Mouse (Mus musculus) liver, embryonic 16.5 days (tissue): ENCODE data around the gene Mphosph10. TPM values are rescaled to one million over a fixed set of nuclear protein-coding genes. Genes with fewer than 3 reads are reported as not detected.

Experiments
- ATAC-seq: fragments of 200-750 bp; cut with Nextera tagmentation; 2 replicates; pipeline ENCODE4 v1.8.0; 2017; ENCODE audit warnings: low read depth, mild to moderate bottlenecking, moderate number of reproducible peaks, moderate library complexity
- H3K27ac ChIP-seq: fragments of 300-500 bp; sonication (generic); 2 replicates; pipeline ENCODE4 v1.5.1; 2014; ENCODE audit warnings: mild to moderate bottlenecking, low read length
- H3K27me3 ChIP-seq: fragments of 300-500 bp; sonication (generic); 2 replicates; pipeline ENCODE4 v1.6.1; 2014; ENCODE audit warnings: low read depth, low read length, mixed read lengths; ENCODE audit not compliant: control insufficient read depth, insufficient read depth
- H3K36me3 ChIP-seq: fragments of 300-500 bp; sonication (generic); 2 replicates; pipeline ENCODE4 v1.6.1; 2014; ENCODE audit warnings: mild to moderate bottlenecking; ENCODE audit not compliant: control insufficient read depth, insufficient read depth
- H3K4me1 ChIP-seq: fragments of 300-500 bp; sonication (generic); 2 replicates; pipeline ENCODE4 v1.6.1; 2014; ENCODE audit warnings: low read depth, low read length, mixed read lengths; ENCODE audit not compliant: control insufficient read depth
- H3K4me2 ChIP-seq: fragments of 300-500 bp; sonication (generic); 2 replicates; pipeline ENCODE4 v1.6.1; 2014; ENCODE audit warnings: low read depth, low read length, mixed read lengths
- H3K4me3 ChIP-seq: fragments of 300-500 bp; sonication (generic); 2 replicates; pipeline ENCODE4 v1.5.1; 2014; ENCODE audit warnings: low read depth, mild to moderate bottlenecking, low read length
- H3K9ac ChIP-seq: fragments of 300-500 bp; sonication (generic); 2 replicates; pipeline ENCODE4 v1.6.1; 2014; ENCODE audit warnings: low read depth, low read length
- H3K9me3 ChIP-seq: fragments of 300-500 bp; sonication (generic); replicated peaks from 2 replicates; pipeline ENCODE4 v1.6.1; 2016; ENCODE audit warnings: low read length; ENCODE audit not compliant: control insufficient read depth
- WGBS: fragments of 180-500 bp; shearing (Covaris S2); extraction: QIAGEN DNeasy Blood & Tissue Kit; methylation state at CpG from one replicate; pipeline ENCODE4 v1.1.7; 2014; ENCODE audit not compliant: insufficient replicate concordance; 5-methylcytosine and 5-hydroxymethylcytosine counted together
- polyA plus RNA-seq: library from polyadenylated mRNA; unstranded; fragments of >200 nt; fragmentation: Nextera tagmentation; extraction: Ambion mirVana; gene quantifications from 2 replicates; pipeline ENCODE4 v1.2.1, GENCODE M21; 2015

The Mphosph10 gene
- polyA plus RNA-seq, 1 experiment from 2014 or later: 15.1 TPM

DNA sequence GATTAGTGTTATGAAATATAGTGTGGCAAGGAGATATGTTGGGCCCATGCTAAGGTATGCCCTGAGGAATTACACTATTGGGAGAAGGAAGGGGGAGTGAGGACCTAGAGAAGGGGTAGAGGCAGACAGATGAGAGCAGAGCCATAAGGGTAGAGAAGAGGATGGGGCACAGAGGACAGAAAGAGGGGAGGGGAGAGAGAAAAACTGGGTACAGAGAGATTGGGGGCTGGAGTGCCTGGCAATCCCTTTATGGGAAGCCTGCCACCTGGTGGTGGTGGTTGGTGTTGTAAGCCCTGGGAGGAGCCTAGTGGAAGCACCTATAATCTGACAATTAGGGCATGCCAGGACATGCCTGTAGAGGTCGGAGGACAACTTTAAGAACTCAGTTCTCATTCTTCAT is 65.2 kb downstream of the Mphosph10 start:
- peak; percentile 59 for ATAC-seq
- Histone ChIP-seq H3K4me1 (no peaks in the 10 kb centered on the region), H3K4me2 (no peak overlapping the region), H3K9me3 (no peaks in the 10 kb centered on the region), H3K27ac (no peak overlapping the region), H3K4me3 (no peak overlapping the region), H3K27me3 (no peaks in the 10 kb centered on the region), H3K36me3 (no peaks in the 10 kb centered on the region), H3K9ac (no peak overlapping the region)
- WGBS: 4% methylated on average over 1 of the region's 1 CpGs

Other genes starting within 250 kb of the Mphosph10 start
- gene Trpm1, start 238.4 kb downstream of the Mphosph10 start, polyA plus RNA-seq: not detected in 2 replicates
- 4.7 and 5.7 TPM in 2 replicates for gene Mtmr10, start 104.6 kb downstream of the Mphosph10 start, polyA plus RNA-seq
- gene Fan1, start 18.2 kb downstream of the Mphosph10 start, polyA plus RNA-seq: 1.3 and 1.5 TPM in 2 replicates
- gene Mcee, start 339 bp upstream of the Mphosph10 start, polyA plus RNA-seq: 51.3 and 56.6 TPM in 2 replicates
- 0.12 and 0.20 TPM in 2 replicates for gene Apba2, start 109.4 kb upstream of the Mphosph10 start, polyA plus RNA-seq